Mouse (Mus musculus) cortical plate, adult 2 months (tissue): Measurements from ENCODE around the gene Snx33.

Experiments used
- CTCF ChIP-seq: fragments of 200-500 bp; IDR thresholded peaks from 2 replicates; pipeline ENCODE4 v1.5.1; 2011; ENCODE audit warnings: mild to moderate bottlenecking, control low read depth, low read length; ENCODE audit not compliant: insufficient read depth; ENCODE audit errors: extremely low read depth
- POLR2A ChIP-seq: fragments of 200-500 bp; IDR thresholded peaks from 2 replicates; pipeline ENCODE4 v1.6.1; 2011; ENCODE audit warnings: mild to moderate bottlenecking, low read length, control low read depth; ENCODE audit not compliant: insufficient read depth; ENCODE audit errors: extremely low read depth

DNA sequence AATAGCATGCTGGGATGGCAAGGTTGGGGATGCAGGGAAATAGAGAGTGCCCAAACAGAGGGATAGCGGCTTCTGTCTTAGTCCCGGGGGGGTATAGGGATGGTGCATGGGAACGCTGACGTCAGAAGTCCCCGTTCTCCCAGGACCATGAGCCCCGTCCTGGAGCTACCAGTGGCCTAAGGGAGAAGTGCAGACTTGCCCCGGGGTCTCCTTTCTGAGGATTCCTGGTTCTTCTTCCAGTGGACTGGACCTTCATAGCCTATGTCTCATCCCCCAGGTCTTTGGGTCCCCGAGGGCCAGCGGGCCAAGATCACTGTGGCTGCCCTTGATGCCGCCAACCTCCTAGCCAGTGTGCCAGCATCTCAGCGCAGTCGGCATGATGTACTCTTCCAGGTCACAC lies 31.4 kb downstream of the Snx33 start:
- TF ChIP-seq POLR2A (no peak), CTCF (no peak)
